Mouse (Mus musculus) thymus, postnatal 10 days (tissue): ENCODE data around the gene Zfp473.
"Not testable (repeated sequence)": the region's sequence is repeated elsewhere in the genome, so short reads cannot be mapped to it uniquely, and the experiment has no call there.

ENCODE experiments used
- DNase-seq, 2 experiments: peaks; one replicate each; pipeline ENCODE4 v3.0.0; 2021; ENCODE audit warnings: low spot score in 2 of 2

The Zfp473 gene

GRCm38 (mm10) chr7:44722058-44722457 is 28.8 kb downstream of the Zfp473 start:
- DNase-seq, result no peak

GRCm38 (mm10) chr7:44709881-44710280 is 41.0 kb downstream of the Zfp473 start:
- DNase-seq, result no peak

- no peak for DNase-seq
These were observed 42.3 kb downstream of the Zfp473 start, which contains the start of gene Izumo2 for GRCm38 (mm10) chr7:44708574-44708973. TSS of gene Izumo2 (plus strand) at chr7:44708742.

GRCm38 (mm10) chr7:44708093-44708492 is 42.8 kb downstream of the Zfp473 start:
- not testable (repeated sequence) for DNase-seq

GRCm38 (mm10) chr7:44707169-44707675 is 43.6 kb downstream of the Zfp473 start:
- no peak for DNase-seq

GRCm38 (mm10) chr7:44706322-44706721 is 44.5 kb downstream of the Zfp473 start:
- DNase-seq, result no peak

GRCm38 (mm10) chr7:44705086-44705485 is 45.8 kb downstream of the Zfp473 start:
- DNase-seq, result no peak

GRCm38 (mm10) chr7:44704363-44704762 is 46.5 kb downstream of the Zfp473 start:
- peak in 1 of 2 experiments; percentile 21 for DNase-seq

GRCm38 (mm10) chr7:44702985-44703384 is 47.9 kb downstream of the Zfp473 start:
- DNase-seq, result no peak

- no peak for DNase-seq
These were observed 48.9 kb downstream of the Zfp473 start for GRCm38 (mm10) chr7:44701921-44702320.

- DNase-seq, result no peak
These were observed 52.9 kb downstream of the Zfp473 start for GRCm38 (mm10) chr7:44697980-44698379.

GRCm38 (mm10) chr7:44697191-44697710 is 53.6 kb downstream of the Zfp473 start:
- DNase-seq, result no peak

GRCm38 (mm10) chr7:44695223-44695622 is 55.6 kb downstream of the Zfp473 start:
- DNase-seq, result no peak

GRCm38 (mm10) chr7:44693427-44694175 is 57.2 kb downstream of the Zfp473 start:
- no peak for DNase-seq

GRCm38 (mm10) chr7:44689331-44689730 is 61.5 kb downstream of the Zfp473 start:
- no peak for DNase-seq

GRCm38 (mm10) chr7:44688890-44689289 is 62.0 kb downstream of the Zfp473 start:
- DNase-seq, result no peak

- DNase-seq, result no peak
These were observed 65.1 kb downstream of the Zfp473 start for GRCm38 (mm10) chr7:44685531-44686402.

GRCm38 (mm10) chr7:44683656-44684055 is 67.2 kb downstream of the Zfp473 start:
- no peak for DNase-seq
